20 mouse cellular contexts compared by ENCODE assay signal in the genomic region with DNA sequence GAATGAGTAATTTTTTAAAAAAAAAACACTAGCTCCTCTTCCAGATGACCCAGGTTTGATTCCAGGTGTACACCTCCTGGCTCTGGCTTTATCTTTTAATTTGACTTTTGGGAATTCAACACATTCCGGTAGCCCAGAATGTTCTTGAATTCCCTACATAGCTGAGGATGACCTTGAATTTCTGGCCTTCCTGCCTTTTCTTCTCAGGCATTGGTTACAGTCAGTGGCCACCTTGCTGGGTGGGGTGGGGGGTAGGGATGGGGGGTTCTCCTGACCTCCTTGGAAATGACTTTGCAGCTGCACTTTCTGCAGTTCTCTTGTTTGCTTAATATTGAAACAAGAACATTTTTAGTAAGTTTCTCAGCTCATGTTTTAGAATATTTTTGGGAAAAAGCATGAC.
"Had no signal": no experiment of that assay in that cellular context is flagged by ENCODE, and none has a peak within 500 bp of the region (broad histone marks: within the 10 kb centered on the region; RNA-seq: fewer than 3 reads in every experiment).

No protein-coding gene starts in this region.

- H3K27ac ChIP-seq: liver, embryonic 15.5 days; lung, embryonic 15.5 days; macrophage; midbrain, embryonic 12.5 days; neural tube, embryonic 12.5 days had no signal

- H3K9me3 ChIP-seq: liver, embryonic 15.5 days; lung, embryonic 15.5 days; megakaryocyte, embryonic 14.5 days; midbrain, embryonic 12.5 days; neural tube, embryonic 12.5 days had no signal

- H3K4me1 ChIP-seq: lung, embryonic 15.5 days had no signal

- H3K4me2 ChIP-seq: liver, embryonic 15.5 days; lung, embryonic 15.5 days; midbrain, embryonic 12.5 days; neural tube, embryonic 12.5 days had no signal

- DNase-seq: liver, postnatal 0 days; lung, adult 2 months; lung, postnatal 14 days; lung, postnatal 36 days; midbrain, embryonic 14.5 days; retina, postnatal 1 day; right cerebral cortex, adult 18-20 months; right cerebral cortex, postnatal 25 days; right cerebral cortex, postnatal 4 days; spleen, adult 18-20 months; thymus, adult 18-20 months; thymus, postnatal 25 days; thymus, postnatal 4 days had no signal

- H3K27me3 ChIP-seq: liver, embryonic 15.5 days; lung, embryonic 15.5 days; megakaryocyte, embryonic 14.5 days; midbrain, embryonic 12.5 days; neural tube, embryonic 12.5 days had no signal

- H3K4me3 ChIP-seq: liver, embryonic 15.5 days; lung, embryonic 15.5 days; megakaryocyte, embryonic 14.5 days; midbrain, embryonic 12.5 days; neural tube, embryonic 12.5 days had no signal

- H3K9ac ChIP-seq: liver, embryonic 15.5 days; liver, postnatal 0 days; lung, embryonic 15.5 days; midbrain, embryonic 12.5 days; neural tube, embryonic 12.5 days had no signal

- H3K36me3 ChIP-seq: liver, embryonic 15.5 days; lung, embryonic 15.5 days; midbrain, embryonic 12.5 days; neural tube, embryonic 12.5 days had no signal

- ATAC-seq: liver, postnatal 0 days; lung, postnatal 0 days had no signal
